Mouse (Mus musculus): ENCODE data around the gene Cpox. TPM values are rescaled to one million over a fixed set of nuclear protein-coding genes. Genes with fewer than 3 reads are reported as not detected.

Cpox gene
- polyA plus RNA-seq, 1 experiment, result 13.9 TPM

DNA sequence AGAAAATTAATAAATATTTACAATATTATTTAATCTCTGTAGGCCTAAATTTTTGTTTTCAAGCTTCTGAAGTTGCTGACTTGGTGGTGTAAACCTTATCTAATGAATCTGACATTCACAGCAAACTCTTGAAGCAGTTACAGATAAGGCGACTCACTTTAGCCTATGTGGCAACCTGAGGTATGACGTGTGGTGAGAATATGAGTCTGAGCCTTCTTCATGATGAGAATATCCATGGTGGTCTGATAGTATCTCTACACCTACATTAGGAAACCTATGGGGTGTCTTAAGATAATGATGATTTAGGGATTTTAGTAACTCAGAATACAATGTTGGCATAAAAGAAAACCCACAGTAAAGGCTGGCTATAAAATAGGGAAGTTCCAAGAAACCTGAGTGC, 52.2 kb downstream of the Cpox start:
- TF ChIP-seq CTCF (IDR thresholded peaks at IDR 0.05; ENCODE audit: borderline replicate concordance, extremely low read depth, insufficient read depth, insufficient read length) (no peak), POLR2A (IDR thresholded peaks at IDR 0.05; ENCODE audit: borderline replicate concordance, extremely low read depth, insufficient read depth, insufficient read length, poor library complexity, severe bottlenecking) (no peak)
- no peak for DNase-seq (ENCODE audit: low read depth)

- TF ChIP-seq CTCF (IDR thresholded peaks at IDR 0.05; ENCODE audit: borderline replicate concordance, extremely low read depth, insufficient read depth, insufficient read length), result no peak
- TF ChIP-seq POLR2A (IDR thresholded peaks at IDR 0.05; ENCODE audit: borderline replicate concordance, extremely low read depth, insufficient read depth, insufficient read length, poor library complexity, severe bottlenecking), result no peak
- no peak for DNase-seq (ENCODE audit: low read depth)
Observed at GRCm38 (mm10) chr16:58726680-58727476, 56.8 kb downstream of the Cpox start.

DNA sequence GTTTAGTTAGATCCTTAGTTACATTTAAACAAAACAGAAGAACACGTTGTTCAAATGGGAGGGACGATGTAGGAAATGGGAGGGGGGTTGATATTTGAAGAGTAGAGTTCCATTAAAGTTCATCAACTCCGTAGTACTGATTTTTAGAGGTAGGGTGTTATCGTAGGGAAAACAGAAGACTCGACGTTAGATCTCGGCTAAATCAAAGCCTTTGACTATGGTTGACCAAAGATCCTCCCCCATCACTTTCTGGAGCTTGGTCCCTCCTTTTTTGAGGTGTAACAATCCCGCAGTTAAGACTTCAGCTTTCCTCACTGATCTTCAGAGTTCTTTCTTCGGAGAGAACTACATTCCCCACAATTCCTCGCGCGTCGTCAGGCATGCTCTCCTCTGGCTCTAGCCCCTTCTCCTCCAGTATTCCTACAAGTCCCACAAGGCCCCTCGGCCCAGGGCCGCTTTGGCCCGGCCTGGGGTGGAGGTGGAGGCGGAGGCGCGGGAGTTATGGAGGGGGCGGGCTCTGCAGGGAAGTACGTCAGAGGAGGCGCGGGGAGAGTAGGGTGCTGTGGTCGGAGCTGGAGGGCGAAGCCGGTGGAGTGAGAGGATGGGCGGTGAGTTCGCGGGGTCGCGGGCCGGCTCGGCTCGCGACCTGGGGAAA, 57.5 kb downstream of the Cpox start, which contains the start of gene Cldnd1:
Gene Cldnd1, plus strand, starts transcription at position 434 of the 655 bp plus-strand sequence.
- peak; percentile 99 for DNase-seq (ENCODE audit: low read depth)
- TF ChIP-seq CTCF (IDR thresholded peaks at IDR 0.05; ENCODE audit: borderline replicate concordance, extremely low read depth, insufficient read depth, insufficient read length) (no peak), POLR2A (IDR thresholded peaks at IDR 0.05; ENCODE audit: borderline replicate concordance, extremely low read depth, insufficient read depth, insufficient read length, poor library complexity, severe bottlenecking) (peak; percentile 52; the same call in 1 of the 2 replicates)

DNA sequence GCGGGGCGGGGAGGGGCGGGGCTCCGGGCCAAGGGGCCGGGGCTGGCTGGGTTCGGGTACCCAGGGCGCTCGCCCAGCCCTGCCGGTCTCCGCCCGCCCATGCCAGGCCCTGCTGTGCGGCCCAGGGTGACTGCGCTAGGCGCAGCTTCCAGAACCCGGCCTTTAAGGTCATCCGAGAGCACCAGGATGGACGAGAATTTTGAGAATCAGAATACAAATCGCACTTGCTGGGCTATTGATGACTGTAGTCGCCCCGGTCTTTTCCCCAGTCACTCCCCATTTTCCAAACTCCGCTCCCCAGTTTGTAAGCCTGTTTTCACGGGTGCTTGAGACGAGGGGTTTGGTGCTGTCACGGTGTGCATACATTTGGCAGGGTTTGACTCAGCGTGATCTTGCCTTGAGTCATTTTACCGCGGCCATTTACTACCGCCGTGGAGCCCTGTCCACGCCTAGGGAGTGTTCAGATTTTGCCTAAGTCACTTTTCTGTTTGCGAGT, 58.1 kb downstream of the Cpox start:
- 0 out of 2 replicates have a peak, but pooled peaks have one; percentile 2 for TF ChIP-seq POLR2A (IDR thresholded peaks at IDR 0.05; ENCODE audit: borderline replicate concordance, extremely low read depth, insufficient read depth, insufficient read length, poor library complexity, severe bottlenecking)
- TF ChIP-seq CTCF (IDR thresholded peaks at IDR 0.05; ENCODE audit: borderline replicate concordance, extremely low read depth, insufficient read depth, insufficient read length), result no peak
- DNase-seq (ENCODE audit: low read depth), result peak; percentile 59

- TF ChIP-seq POLR2A (IDR thresholded peaks at IDR 0.05; ENCODE audit: borderline replicate concordance, extremely low read depth, insufficient read depth, insufficient read length, poor library complexity, severe bottlenecking) (no peak), CTCF (IDR thresholded peaks at IDR 0.05; ENCODE audit: borderline replicate concordance, extremely low read depth, insufficient read depth, insufficient read length) (0 out of 2 replicates have a peak, but pooled peaks have one; percentile 5)
- DNase-seq (ENCODE audit: low read depth), result no peak
Observed at GRCm38 (mm10) chr16:58738205-58738604, 68.1 kb downstream of the Cpox start.

DNA sequence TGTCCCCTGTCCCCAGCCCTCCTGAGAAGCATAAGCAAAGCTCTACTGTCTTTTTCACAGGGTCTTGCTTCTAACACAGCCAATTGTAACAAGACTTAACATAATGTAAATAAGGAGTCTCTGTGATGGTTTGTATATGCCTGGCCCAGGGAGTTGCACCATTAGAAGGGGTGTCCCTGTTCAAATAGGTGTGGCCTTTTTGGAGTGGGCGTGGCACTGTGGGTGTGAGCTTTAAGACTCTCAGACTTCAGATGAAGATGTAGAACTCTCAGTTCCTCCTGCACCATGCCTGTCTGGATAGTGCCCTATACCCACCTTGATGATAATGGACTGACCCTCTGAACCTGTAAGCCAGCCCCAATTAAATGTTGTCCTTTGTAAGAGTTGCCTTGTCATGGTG, 68.7 kb downstream of the Cpox start:
- DNase-seq (ENCODE audit: low read depth), result no peak
- TF ChIP-seq POLR2A (IDR thresholded peaks at IDR 0.05; ENCODE audit: borderline replicate concordance, extremely low read depth, insufficient read depth, insufficient read length, poor library complexity, severe bottlenecking), result no peak
- TF ChIP-seq CTCF (IDR thresholded peaks at IDR 0.05; ENCODE audit: borderline replicate concordance, extremely low read depth, insufficient read depth, insufficient read length), result no peak

DNA sequence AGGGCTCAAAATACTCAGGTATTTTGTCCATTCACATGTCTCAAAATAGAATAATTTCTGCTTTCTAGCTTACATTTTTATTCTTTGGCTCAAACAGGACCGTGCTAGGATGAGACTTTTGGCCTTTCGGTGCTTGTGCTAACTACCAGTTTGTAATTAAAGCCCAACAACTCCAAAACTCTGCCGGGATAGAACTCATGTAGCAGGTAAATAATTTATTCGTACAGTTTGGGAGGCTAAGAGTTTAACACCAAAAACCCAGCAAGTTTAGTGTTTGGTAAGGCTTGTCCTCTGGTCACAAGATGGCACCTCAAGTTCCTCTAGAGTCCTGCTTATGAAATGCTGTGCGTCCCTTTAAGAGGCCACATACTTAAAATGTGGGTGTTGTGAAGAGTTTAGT, 70.7 kb downstream of the Cpox start:
- TF ChIP-seq CTCF (IDR thresholded peaks at IDR 0.05; ENCODE audit: borderline replicate concordance, extremely low read depth, insufficient read depth, insufficient read length) (no peak), POLR2A (IDR thresholded peaks at IDR 0.05; ENCODE audit: borderline replicate concordance, extremely low read depth, insufficient read depth, insufficient read length, poor library complexity, severe bottlenecking) (no peak)
- DNase-seq (ENCODE audit: low read depth), result no peak

DNA sequence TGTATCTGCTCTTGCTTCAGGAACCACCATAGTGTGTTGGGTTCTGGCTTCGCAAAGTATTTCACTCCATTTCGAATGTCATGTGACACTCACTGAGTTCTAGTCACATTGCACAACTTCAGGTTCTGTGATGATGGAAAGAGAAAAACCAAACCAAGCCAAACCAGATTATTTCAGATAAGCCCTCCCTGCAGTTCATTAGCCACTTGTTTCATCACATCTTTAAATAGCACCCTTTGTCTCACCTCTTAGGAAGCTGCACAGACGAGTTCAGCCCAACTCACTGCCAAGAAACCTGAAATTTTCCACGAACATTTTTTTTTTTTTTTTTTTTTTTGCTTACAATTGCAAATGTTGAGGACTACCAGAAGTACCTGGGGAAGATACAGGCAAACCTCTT, 76.6 kb downstream of the Cpox start:
- TF ChIP-seq POLR2A (IDR thresholded peaks at IDR 0.05; ENCODE audit: borderline replicate concordance, extremely low read depth, insufficient read depth, insufficient read length, poor library complexity, severe bottlenecking) (no peak), CTCF (IDR thresholded peaks at IDR 0.05; ENCODE audit: borderline replicate concordance, extremely low read depth, insufficient read depth, insufficient read length) (no peak)
- no peak for DNase-seq (ENCODE audit: low read depth)

DNA sequence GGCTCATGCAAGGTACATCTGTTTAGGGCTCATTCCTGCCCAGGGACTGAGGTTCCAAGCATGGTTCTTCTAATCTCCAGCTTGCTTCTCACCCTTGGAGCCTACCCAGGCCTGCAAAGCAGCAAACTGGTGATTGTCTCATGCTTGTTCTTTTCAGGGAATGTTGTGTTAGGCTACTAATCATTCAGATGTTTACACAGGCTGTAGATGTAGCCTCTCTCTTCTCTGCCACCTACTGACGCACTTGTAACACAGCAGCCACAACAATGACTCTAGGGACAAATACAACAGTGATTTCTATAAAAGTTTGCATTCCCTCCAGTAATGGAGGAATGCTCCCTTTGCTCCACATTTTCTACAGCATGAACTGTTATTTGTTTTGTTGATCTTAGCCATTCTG, 81.2 kb downstream of the Cpox start:
- DNase-seq (ENCODE audit: low read depth), result peak; percentile 39
- no peak for TF ChIP-seq POLR2A (IDR thresholded peaks at IDR 0.05; ENCODE audit: borderline replicate concordance, extremely low read depth, insufficient read depth, insufficient read length, poor library complexity, severe bottlenecking)
- TF ChIP-seq CTCF (IDR thresholded peaks at IDR 0.05; ENCODE audit: borderline replicate concordance, extremely low read depth, insufficient read depth, insufficient read length), result peak; percentile 38; the same call in 1 of the 2 replicates

DNA sequence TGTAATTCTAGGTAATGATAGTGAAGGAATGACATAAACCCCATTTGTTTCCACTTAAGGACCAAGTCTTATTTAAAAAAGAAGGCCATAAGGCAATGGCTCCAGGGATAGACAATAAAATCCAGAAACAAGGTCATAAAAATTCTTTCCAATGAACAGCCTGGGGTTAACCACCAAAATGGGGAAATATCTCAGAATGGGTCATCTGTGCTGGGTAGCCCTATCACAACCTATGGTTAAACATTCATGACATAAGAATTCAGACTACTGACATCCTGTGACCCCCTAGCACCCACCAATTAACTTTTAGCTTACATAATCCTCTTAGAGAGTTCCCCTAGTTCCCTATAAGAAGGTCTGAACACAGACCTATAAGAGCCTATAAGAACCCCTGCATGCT, 86.1 kb downstream of the Cpox start:
- DNase-seq (ENCODE audit: low read depth), result no peak
- TF ChIP-seq POLR2A (IDR thresholded peaks at IDR 0.05; ENCODE audit: borderline replicate concordance, extremely low read depth, insufficient read depth, insufficient read length, poor library complexity, severe bottlenecking) (no peak), CTCF (IDR thresholded peaks at IDR 0.05; ENCODE audit: borderline replicate concordance, extremely low read depth, insufficient read depth, insufficient read length) (no peak)

- no peak for DNase-seq (ENCODE audit: low read depth)
- TF ChIP-seq CTCF (IDR thresholded peaks at IDR 0.05; ENCODE audit: borderline replicate concordance, extremely low read depth, insufficient read depth, insufficient read length) (no peak), POLR2A (IDR thresholded peaks at IDR 0.05; ENCODE audit: borderline replicate concordance, extremely low read depth, insufficient read depth, insufficient read length, poor library complexity, severe bottlenecking) (no peak)
Observed at GRCm38 (mm10) chr16:58763076-58763475, 93.0 kb downstream of the Cpox start, which contains the start of gene Olfr172. Gene Olfr172 (minus strand): TSS chr16:58763176.

Other genes with a start within 250 kb of the Cpox start
- 7.2 and 8.5 TPM in 2 replicates for gene St3gal6, start 146.0 kb upstream of the Cpox start, polyA plus RNA-seq (2012; rRNA removed)
- gene Gm813, start 53.3 kb upstream of the Cpox start, polyA plus RNA-seq (2012; rRNA removed), result not detected in 2 replicates
- gene E330017A01Rik, start 31.6 kb upstream of the Cpox start, polyA plus RNA-seq (2012; rRNA removed), result not detected in 2 replicates
- 0.05 and 0.25 TPM in 2 replicates for gene Gpr15, start 48.8 kb downstream of the Cpox start, polyA plus RNA-seq (2012; rRNA removed)
- 102 and 108 TPM in 2 replicates for gene Cldnd1, start 57.6 kb downstream of the Cpox start, polyA plus RNA-seq (2012; rRNA removed)
- not detected in 2 replicates for gene Olfr172, start 92.9 kb downstream of the Cpox start, polyA plus RNA-seq (2012; rRNA removed)
- not detected in 2 replicates for gene Olfr173, start 130.0 kb downstream of the Cpox start, polyA plus RNA-seq (2012; rRNA removed)
- not detected in 2 replicates for gene Olfr175-ps1, start 156.5 kb downstream of the Cpox start, polyA plus RNA-seq (2012; rRNA removed)
- gene Olfr177, start 204.5 kb downstream of the Cpox start, polyA plus RNA-seq (2012; rRNA removed), result not detected in 2 replicates
- not detected in 2 replicates for gene Olfr178, start 221.8 kb downstream of the Cpox start, polyA plus RNA-seq (2012; rRNA removed)